Mouse (Mus musculus) stomach, postnatal 0 days (tissue): Measurements from ENCODE around the gene Edf1. TPM values are rescaled to one million over a fixed set of nuclear protein-coding genes. Genes with fewer than 3 reads are reported as not detected.

Experiments used
- ATAC-seq: fragments of 200-750 bp; cut with Nextera tagmentation; 2 replicates; pipeline ENCODE4 v1.8.0; 2017; ENCODE audit not compliant: low FRiP score, low TSS enrichment
- DNase-seq: peaks from one replicate; pipeline ENCODE4 v3.0.0-alpha.2; 2016; ENCODE audit warnings: low spot score
- H3K27ac ChIP-seq: fragments of 300-500 bp; sonication (generic); replicated peaks from 2 replicates; pipeline ENCODE4 v1.5.1; 2014; ENCODE audit warnings: mild to moderate bottlenecking, control low read depth
- H3K27me3 ChIP-seq: fragments of 300-500 bp; sonication (generic); 2 replicates; pipeline ENCODE4 v1.6.1; 2014; ENCODE audit warnings: low read length; ENCODE audit not compliant: control insufficient read depth, insufficient read depth
- H3K36me3 ChIP-seq: fragments of 300-500 bp; sonication (generic); 2 replicates; pipeline ENCODE4 v1.6.1; 2014; ENCODE audit warnings: low read length, mixed read lengths; ENCODE audit not compliant: control insufficient read depth, insufficient read depth
- H3K4me1 ChIP-seq: fragments of 300-500 bp; sonication (generic); replicated peaks from 2 replicates; pipeline ENCODE4 v1.6.1; 2014; ENCODE audit warnings: antibody characterized with exemption; ENCODE audit not compliant: control insufficient read depth, insufficient read depth
- H3K4me2 ChIP-seq: fragments of 300-500 bp; sonication (generic); replicated peaks from 2 replicates; pipeline ENCODE4 v1.6.1; 2014; ENCODE audit warnings: low read depth, mild to moderate bottlenecking, control low read depth, moderate library complexity
- H3K4me3 ChIP-seq: fragments of 300-500 bp; sonication (generic); 2 replicates; pipeline ENCODE4 v1.5.1; 2014; ENCODE audit warnings: low read depth, low read length, control low read depth
- H3K9ac ChIP-seq: fragments of 300-500 bp; sonication (generic); 2 replicates; pipeline ENCODE4 v1.6.1; 2014; ENCODE audit warnings: mild to moderate bottlenecking, low read length, control low read depth, mixed read lengths
- H3K9me3 ChIP-seq: fragments of 300-500 bp; sonication (generic); 2 replicates; pipeline ENCODE4 v1.6.1; 2016; ENCODE audit warnings: low read length; ENCODE audit not compliant: control insufficient read depth
- CTCF ChIP-seq: IDR thresholded peaks from 2 replicates; pipeline ENCODE4 v1.5.1; 2016; ENCODE audit warnings: antibody characterized with exemption, low read depth, mild to moderate bottlenecking, moderate library complexity
- EP300 ChIP-seq: optimal IDR thresholded peaks from 2 replicates; pipeline ENCODE3; 2016; ENCODE audit warnings: antibody characterized with exemption
- WGBS: fragments of 180-500 bp; shearing (Covaris S2); extraction: QIAGEN DNeasy Blood & Tissue Kit; methylation state at CpG from one replicate; pipeline ENCODE4 v1.1.7; 2014; 5-methylcytosine and 5-hydroxymethylcytosine counted together
- polyA plus RNA-seq: library from polyadenylated mRNA; unstranded; fragments of >200 nt; fragmentation: Nextera tagmentation; extraction: Ambion mirVana; gene quantifications from 2 replicates; pipeline ENCODE4 v1.2.1, GENCODE M21; 2015

The Edf1 gene
- 351 and 372 TPM in 2 replicates for polyA plus RNA-seq

- Histone ChIP-seq H3K27me3 (no peaks in the 10 kb centered on the region), H3K9me3 (no peaks in the 10 kb centered on the region), H3K36me3 (peaks cover 5% of the 10 kb centered on the region), H3K4me3 (peak within 1 kb of the TSS; percentile 91), H3K4me1 (0 out of 2 replicates have a peak, but pooled peaks cover 3% of the 10 kb centered on the region), H3K9ac (peak within 1 kb of the TSS; percentile 91), H3K4me2 (peak within 1 kb of the TSS; percentile 91), H3K27ac (peak within 1 kb of the TSS; percentile 82)
- under 1% methylated on average over 61 of the region's 61 CpGs for WGBS
- ATAC-seq (peak; percentile 98), DNase-seq (peak; percentile 96)
- no peak for TF ChIP-seq EP300
- no peak for TF ChIP-seq CTCF
Observed at GRCm38 (mm10) chr2:25557221-25557963, at the start of gene Edf1. Gene Edf1, plus strand, starts transcription at chr2:25557847.

GRCm38 (mm10) chr2:25509912-25510311 lies 47.7 kb upstream of the Edf1 start:
- no peak for DNase-seq
- Histone ChIP-seq H3K36me3 (peaks cover 5% of the 10 kb centered on the region; the same call in 1 of the 2 replicates), H3K4me1 (no peaks in the 10 kb centered on the region), H3K9ac (no peak overlapping the region), H3K4me2 (no peak overlapping the region), H3K9me3 (no peaks in the 10 kb centered on the region), H3K27ac (no peak overlapping the region), H3K4me3 (no peak overlapping the region), H3K27me3 (no peaks in the 10 kb centered on the region)
- ATAC-seq = no peak
- TF ChIP-seq EP300 (no peak), CTCF (peak; percentile 55)
- 63% methylated on average over 3 of the region's 3 CpGs for WGBS

- Histone ChIP-seq H3K36me3 (peaks cover 45% of the 10 kb centered on the region), H3K27me3 (no peaks in the 10 kb centered on the region), H3K4me3 (no peak overlapping the region), H3K27ac (no peak overlapping the region), H3K9me3 (no peaks in the 10 kb centered on the region), H3K9ac (no peak overlapping the region), H3K4me1 (no peaks in the 10 kb centered on the region), H3K4me2 (no peak overlapping the region)
- TF ChIP-seq EP300 = no peak
- no peak for TF ChIP-seq CTCF
- DNase-seq = no peak
- ATAC-seq = no peak
- 81% methylated on average over 9 of the region's 9 CpGs for WGBS
Observed at GRCm38 (mm10) chr2:25526510-25527302, 30.9 kb upstream of the Edf1 start.

GRCm38 (mm10) chr2:25533707-25534106 lies 23.9 kb upstream of the Edf1 start:
- H3K4me2 ChIP-seq = no peak overlapping the region
- TF ChIP-seq CTCF (no peak), EP300 (no peak)
- 89% methylated on average over 2 of the region's 2 CpGs for WGBS
- H3K4me1 ChIP-seq = no peaks in the 10 kb centered on the region
- peaks cover 19% of the 10 kb centered on the region for H3K36me3 ChIP-seq
- H3K9me3 ChIP-seq = no peaks in the 10 kb centered on the region
- H3K27me3 ChIP-seq = no peaks in the 10 kb centered on the region
- H3K9ac ChIP-seq = no peak overlapping the region
- H3K4me3 ChIP-seq = no peak overlapping the region
- DNase-seq (no peak), ATAC-seq (no peak)
- H3K27ac ChIP-seq = no peak overlapping the region

GRCm38 (mm10) chr2:25534178-25534865 lies 23.3 kb upstream of the Edf1 start:
- ATAC-seq (no peak), DNase-seq (no peak)
- Histone ChIP-seq H3K9ac (no peak overlapping the region), H3K4me1 (no peaks in the 10 kb centered on the region), H3K4me2 (no peak overlapping the region), H3K9me3 (no peaks in the 10 kb centered on the region), H3K27ac (no peak overlapping the region), H3K4me3 (no peak overlapping the region), H3K27me3 (no peaks in the 10 kb centered on the region), H3K36me3 (peaks cover 14% of the 10 kb centered on the region)
- 74% methylated on average over 3 of the region's 3 CpGs for WGBS
- TF ChIP-seq EP300 = no peak
- no peak for TF ChIP-seq CTCF
